Mouse (Mus musculus) adrenal gland (tissue): ENCODE results near the gene Gm20503.

Experiments
- intact Hi-C: fragments of 180-260 bp; cut with DNase I; formaldehyde crosslinking; loops from one replicate; pipeline ENCODE4 v1.15.1; 2025

Gene Gm20503

DNA sequence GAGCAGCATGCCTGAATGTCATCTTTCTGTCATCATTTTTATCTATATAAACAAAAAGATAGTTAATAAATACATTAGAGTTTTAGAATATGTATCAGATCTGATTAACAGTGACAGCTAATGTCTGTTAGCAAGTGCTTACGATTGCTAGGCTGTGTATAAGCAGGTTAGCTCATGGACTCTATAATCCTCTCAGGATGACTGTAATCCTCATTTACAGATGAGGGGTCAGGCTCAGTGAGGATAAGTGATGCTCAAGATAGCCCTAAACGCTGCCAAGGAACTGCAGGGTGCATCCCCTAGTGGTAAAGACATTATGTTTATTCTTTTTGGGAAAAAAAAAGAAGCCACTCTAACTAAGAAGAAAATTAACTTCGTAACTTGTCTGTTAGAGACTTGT is 66.3 kb downstream of the Gm20503 start:
- intact Hi-C loops, result no loop called here

DNA sequence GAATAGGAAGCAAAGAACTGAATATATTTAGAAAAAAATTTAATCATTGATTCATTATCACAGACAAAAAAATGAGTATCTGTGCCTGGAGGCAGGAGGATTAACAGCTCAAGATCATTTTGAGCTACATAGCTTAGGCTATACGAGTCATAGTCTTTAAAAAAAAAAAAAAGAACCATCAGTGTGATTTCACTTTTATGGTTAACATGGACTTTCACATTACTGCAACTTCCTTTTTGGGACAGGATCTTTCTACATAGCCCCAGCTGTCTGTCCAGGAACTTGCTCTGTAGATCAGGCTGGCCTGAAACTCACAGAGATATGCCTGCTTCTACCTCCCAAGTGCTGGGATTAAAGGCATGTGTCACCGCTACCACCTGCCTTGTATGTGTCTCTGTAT is 80.4 kb downstream of the Gm20503 start:
- intact Hi-C loops, result no loop called here

DNA sequence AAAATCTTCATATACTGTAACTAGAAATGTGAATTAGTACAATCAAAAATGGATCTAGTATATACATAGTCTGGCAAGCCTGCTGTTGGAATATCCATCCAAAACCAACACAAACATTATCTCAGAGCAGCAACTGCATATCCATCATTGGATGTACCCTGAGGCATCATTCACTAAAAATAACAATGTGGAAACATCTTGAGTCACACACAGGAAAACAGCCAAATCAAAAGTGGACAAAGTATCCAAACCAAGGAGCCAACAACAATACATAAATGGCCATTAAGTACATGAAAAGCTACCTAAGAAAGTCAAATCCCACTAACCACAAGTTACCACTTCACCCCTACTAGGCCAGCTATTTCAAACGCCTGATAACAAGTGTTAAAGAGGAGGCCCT is 86.4 kb downstream of the Gm20503 start:
- intact Hi-C loops, result no loop called here
